8 mouse cellular contexts compared by ENCODE assay signal in genomic region chr1:135687771-135688492, GRCm38 (mm10). TPM values are rescaled to one million over a fixed set of nuclear protein-coding genes. Genes with fewer than 3 reads are reported as not detected.
DNase-seq lines count a peak whose midpoint lies in the region; ATAC-seq and TF ChIP-seq lines count a peak whose summit lies in the region.

No protein-coding gene starts in this region.

- H3K9ac ChIP-seq in forebrain, postnatal 0 days, result peak overlapping the region; percentile 59
- H3K9ac ChIP-seq in hindbrain, embryonic 11.5 days (ENCODE audit: low read depth, low read length), result peak overlapping the region; percentile 77
- peak overlapping the region; percentile 66 for H3K9ac ChIP-seq in limb, embryonic 15.5 days
- peak overlapping the region; percentile 72 for H3K9ac ChIP-seq in midbrain, embryonic 14.5 days (replicated peaks; ENCODE audit: low read length)
- peak overlapping the region; percentile 87 for H3K9ac ChIP-seq in stomach, embryonic 16.5 days (ENCODE audit: low read length)

- no peaks in the 10 kb centered on the region for H3K36me3 ChIP-seq in forebrain, postnatal 0 days (ENCODE audit: insufficient read depth)
- no peaks in the 10 kb centered on the region for H3K36me3 ChIP-seq in hindbrain, embryonic 11.5 days (ENCODE audit: control insufficient read depth, insufficient read depth, low read length)
- H3K36me3 ChIP-seq in limb, embryonic 15.5 days, result no peaks in the 10 kb centered on the region
- no peaks in the 10 kb centered on the region for H3K36me3 ChIP-seq in midbrain, embryonic 14.5 days (ENCODE audit: control insufficient read depth, insufficient read depth, low read length)
- no peaks in the 10 kb centered on the region for H3K36me3 ChIP-seq in stomach, embryonic 16.5 days (ENCODE audit: control insufficient read depth, insufficient read depth, low read length)

- peak overlapping the region; percentile 92 for H3K27ac ChIP-seq in brown adipose tissue, adult 24 weeks (replicated peaks; ENCODE audit: low read depth, low read length)
- H3K27ac ChIP-seq in forebrain, postnatal 0 days (ENCODE audit: low read depth, low read length), result no peak overlapping the region
- peak overlapping the region; percentile 81 for H3K27ac ChIP-seq in hindbrain, embryonic 11.5 days (ENCODE audit: low read depth, low read length)
- peak overlapping the region; percentile 87 for H3K27ac ChIP-seq in limb, embryonic 15.5 days
- H3K27ac ChIP-seq in midbrain, embryonic 14.5 days (replicated peaks; ENCODE audit: low read depth, low read length), result peak overlapping the region; percentile 67
- H3K27ac ChIP-seq in stomach, embryonic 16.5 days (ENCODE audit: low read length), result peak overlapping the region; percentile 80

- H3K4me3 ChIP-seq in brown adipose tissue, adult 24 weeks (ENCODE audit: insufficient read depth, low read depth, low read length), result peak overlapping the region; percentile 86
- peak overlapping the region; percentile 55 for H3K4me3 ChIP-seq in forebrain, postnatal 0 days (ENCODE audit: low read depth, low read length)
- H3K4me3 ChIP-seq in hindbrain, embryonic 11.5 days (ENCODE audit: low read depth, low read length), result peak overlapping the region; percentile 72
- peak overlapping the region; percentile 65 for H3K4me3 ChIP-seq in limb, embryonic 15.5 days
- H3K4me3 ChIP-seq in midbrain, embryonic 14.5 days (replicated peaks; ENCODE audit: low read depth, low read length), result peak overlapping the region; percentile 56
- peak overlapping the region; percentile 69 for H3K4me3 ChIP-seq in stomach, embryonic 16.5 days (replicated peaks; ENCODE audit: low read length)

- peak; percentile 57 to 69 for DNase-seq in layer of hippocampus, postnatal 10 days (ENCODE audit: low spot score in 2 of 2)
- DNase-seq in layer of hippocampus, adult 8-10 months (ENCODE audit: low spot score in 2 of 2), result no peak
- DNase-seq in forebrain, postnatal 0 days, result peak; percentile 61
- peak; percentile 87 for DNase-seq in hindbrain, embryonic 11.5 days (ENCODE audit: low spot score)
- peak; percentile 84 for DNase-seq in midbrain, embryonic 14.5 days

- H3K9me3 ChIP-seq in forebrain, postnatal 0 days (ENCODE audit: low read length), result no peaks in the 10 kb centered on the region
- no peaks in the 10 kb centered on the region for H3K9me3 ChIP-seq in hindbrain, embryonic 11.5 days (ENCODE audit: control insufficient read depth, low read length)
- no peaks in the 10 kb centered on the region for H3K9me3 ChIP-seq in limb, embryonic 15.5 days
- no peaks in the 10 kb centered on the region for H3K9me3 ChIP-seq in midbrain, embryonic 14.5 days (ENCODE audit: control insufficient read depth, low read length)
- no peaks in the 10 kb centered on the region for H3K9me3 ChIP-seq in stomach, embryonic 16.5 days (replicated peaks; ENCODE audit: control insufficient read depth, low read length)

- peak; percentile 82 for ATAC-seq in forebrain, postnatal 0 days
- peak; percentile 92 for ATAC-seq in hindbrain, embryonic 11.5 days (ENCODE audit: low FRiP score)
- peak; percentile 83 for ATAC-seq in limb, embryonic 15.5 days (ENCODE audit: insufficient number of reproducible peaks, low FRiP score, low TSS enrichment, low read depth)
- ATAC-seq in midbrain, embryonic 14.5 days (ENCODE audit: low FRiP score, low TSS enrichment), result peak; percentile 89
- peak; percentile 88 for ATAC-seq in stomach, embryonic 16.5 days (ENCODE audit: insufficient read depth, low FRiP score)

- TF ChIP-seq CTCF in forebrain, postnatal 0 days (IDR thresholded peaks at IDR 0.05; ENCODE audit: low read depth), result 0 out of 2 replicates have a peak, but pooled peaks have one; percentile 9

- WGBS in forebrain, postnatal 0 days, result 2% methylated on average over 63 of the region's 81 CpGs
- WGBS in hindbrain, embryonic 11.5 days, result under 1% methylated on average over 54 of the region's 81 CpGs
- under 1% methylated on average over 80 of the region's 81 CpGs for WGBS in limb, embryonic 15.5 days
- whole genome bisulfite sequencing in midbrain, embryonic 14.5 days, result under 1% methylated on average over 76 of the region's 81 CpGs
- WGBS in stomach, embryonic 16.5 days, result under 1% methylated on average over 73 of the region's 81 CpGs

- peak overlapping the region; percentile 99 for H3K4me2 ChIP-seq in forebrain, postnatal 0 days (ENCODE audit: low read depth)
- H3K4me2 ChIP-seq in hindbrain, embryonic 11.5 days (replicated peaks; ENCODE audit: low read depth, low read length), result peak overlapping the region; percentile 98
- peak overlapping the region; percentile 88 for H3K4me2 ChIP-seq in limb, embryonic 15.5 days
- peak overlapping the region; percentile 98 for H3K4me2 ChIP-seq in midbrain, embryonic 14.5 days (ENCODE audit: low read length)
- peak overlapping the region; percentile 79 for H3K4me2 ChIP-seq in stomach, embryonic 16.5 days (ENCODE audit: low read depth, low read length)

- H3K4me1 ChIP-seq in brown adipose tissue, adult 24 weeks (ENCODE audit: control insufficient read depth, insufficient read depth, insufficient read length, low read length), result peaks cover 13% of the 10 kb centered on the region
- H3K4me1 ChIP-seq in forebrain, postnatal 0 days (ENCODE audit: insufficient read depth), result peaks cover 13% of the 10 kb centered on the region
- H3K4me1 ChIP-seq in hindbrain, embryonic 11.5 days (replicated peaks; ENCODE audit: control insufficient read depth, insufficient read depth, low read length), result peaks cover 6% of the 10 kb centered on the region; the same call in 1 of the 2 replicates
- peaks cover 40% of the 10 kb centered on the region for H3K4me1 ChIP-seq in limb, embryonic 15.5 days
- H3K4me1 ChIP-seq in midbrain, embryonic 14.5 days (ENCODE audit: control insufficient read depth, insufficient read depth, low read length), result peaks cover 18% of the 10 kb centered on the region
- peaks cover 15% of the 10 kb centered on the region for H3K4me1 ChIP-seq in stomach, embryonic 16.5 days (ENCODE audit: control insufficient read depth, insufficient read depth, low read length)

- H3K27me3 ChIP-seq in forebrain, postnatal 0 days (ENCODE audit: insufficient read depth, low read length), result no peaks in the 10 kb centered on the region; the same call in 1 of the 2 replicates
- H3K27me3 ChIP-seq in hindbrain, embryonic 11.5 days (ENCODE audit: control insufficient read depth, insufficient read depth, low read length), result peaks cover 29% of the 10 kb centered on the region
- H3K27me3 ChIP-seq in limb, embryonic 15.5 days, result peaks cover 8% of the 10 kb centered on the region; the same call in 1 of the 2 replicates
- 0 out of 2 replicates have a peak, but pooled peaks cover 8% of the 10 kb centered on the region for H3K27me3 ChIP-seq in midbrain, embryonic 14.5 days (ENCODE audit: control insufficient read depth, insufficient read depth, low read length)
- H3K27me3 ChIP-seq in stomach, embryonic 16.5 days (ENCODE audit: control insufficient read depth, insufficient read depth, low read length), result no peaks in the 10 kb centered on the region

RNA-seq across cellular contexts. Expression of gene Csrp1, which starts 31.9 kb away (rescaled TPM):
- 10 to 100 TPM; 82.2 to 91.4 TPM for total RNA-seq in layer of hippocampus, postnatal 10 days (2021)
- total RNA-seq in layer of hippocampus, adult 8-10 months (2022), result 100 to 1,000 TPM; 242 to 284 (median 250) TPM
- 33.7 and 37.2 TPM in 2 replicates for polyA plus RNA-seq in brown adipose tissue, adult 24 weeks (2012; ENCODE audit: insufficient read depth, insufficient read length, missing spikeins)
- total RNA-seq in forebrain, postnatal 0 days (2014; rRNA removed), result 53.2 and 55.7 TPM in 2 replicates
- 20.8 and 21.0 TPM in 2 replicates for polyA plus RNA-seq in forebrain, postnatal 0 days (2015; fragmentation: Nextera tagmentation; extraction: Ambion mirVana)
- 42.2 and 42.8 TPM in 2 replicates for polyA plus RNA-seq in hindbrain, embryonic 11.5 days (2014; fragmentation: Nextera tagmentation; extraction: Ambion mirVana)
- 89.7 and 104 TPM in 2 replicates for polyA plus RNA-seq in limb, embryonic 15.5 days (2015; fragmentation: Nextera tagmentation; extraction: Ambion mirVana)
- polyA plus RNA-seq in midbrain, embryonic 14.5 days (2014; fragmentation: Nextera tagmentation; extraction: Ambion mirVana), result 13.2 and 16.1 TPM in 2 replicates
- 229 and 245 TPM in 2 replicates for polyA plus RNA-seq in stomach, embryonic 16.5 days (2015; fragmentation: Nextera tagmentation; extraction: Ambion mirVana)

Comparison
In these comparisons a context has a peak if more than half of its experiments do, and no peak if none do; other contexts are left out.
1. DNase-seq: peak in layer of hippocampus, postnatal 10 days (2 of 2), forebrain, postnatal 0 days (single experiment), hindbrain, embryonic 11.5 days (single experiment) and midbrain, embryonic 14.5 days (single experiment); none in layer of hippocampus, adult 8-10 months (0 of 2).
2. Peak in every context shown above with its lines, with median percentiles within 50 percentile points of each other: H3K4me3 ChIP-seq, ATAC-seq, H3K4me2 ChIP-seq and H3K9ac ChIP-seq.